Mouse (Mus musculus) small intestine, adult 2 months (tissue): ENCODE results near the gene Nfib. TPM values are rescaled to one million over a fixed set of nuclear protein-coding genes. Genes with fewer than 3 reads are reported as not detected.

Experiments
- H3K27ac ChIP-seq: fragments of 200-500 bp; 2 replicates; pipeline ENCODE4 v1.5.1; 2012; ENCODE audit warnings: low read depth, low read length, control low read depth, inconsistent platforms; ENCODE audit not compliant: insufficient read depth
- H3K27me3 ChIP-seq: fragments of 200-500 bp; 2 replicates; pipeline ENCODE4 v1.6.1; 2012; ENCODE audit warnings: mild to moderate bottlenecking, moderate library complexity, low read length, inconsistent platforms; ENCODE audit not compliant: control insufficient read depth, insufficient read depth
- H3K36me3 ChIP-seq: fragments of 200-500 bp; 2 replicates; pipeline ENCODE4 v1.6.1; 2012; ENCODE audit warnings: mild to moderate bottlenecking, low read length, control low read depth, inconsistent platforms; ENCODE audit not compliant: control insufficient read depth, insufficient read depth
- H3K4me1 ChIP-seq: fragments of 200-500 bp; 2 replicates; pipeline ENCODE4 v1.6.1; 2012; ENCODE audit warnings: low read length, inconsistent platforms, mixed read lengths; ENCODE audit not compliant: control insufficient read depth, insufficient read depth, insufficient read length
- H3K4me3 ChIP-seq: fragments of 200-500 bp; 2 replicates; pipeline ENCODE4 v1.5.1; 2012; ENCODE audit warnings: low read depth, mild to moderate bottlenecking, control low read depth, inconsistent platforms, low read length, moderate library complexity
- CTCF ChIP-seq: fragments of 200-500 bp; IDR thresholded peaks from 2 replicates; pipeline ENCODE4 v1.5.1; 2012; ENCODE audit warnings: low read depth, mild to moderate bottlenecking, control low read depth, inconsistent platforms, low read length, moderate library complexity, mixed read lengths; ENCODE audit not compliant: insufficient replicate concordance, insufficient read length; ENCODE audit errors: extremely low read depth
- POLR2A ChIP-seq: fragments of 200-500 bp; IDR thresholded peaks from 2 replicates; pipeline ENCODE4 v1.6.1; 2012; ENCODE audit warnings: low read depth, mild to moderate bottlenecking, control low read depth, inconsistent platforms, low read length, moderate library complexity
- WGBS: fragments of 180-500 bp; shearing (Covaris S2); methylation state at CpG from one replicate; pipeline ENCODE4 v1.1.7; 2018; 5-methylcytosine and 5-hydroxymethylcytosine counted together
- polyA plus RNA-seq: library from polyadenylated mRNA; depleted of rRNA; stranded (reverse); fragments of >200 nt; gene quantifications from 2 replicates; pipeline ENCODE4 v1.2.3, GENCODE M21; 2012

Gene Nfib
- polyA plus RNA-seq, 1 experiment = 4.7 TPM

GRCm38 (mm10) chr4:82396805-82397204, 308.7 kb downstream of the Nfib start:
- no peak overlapping the region for H3K27ac ChIP-seq
- whole genome bisulfite sequencing = 78% methylated on average over 2 of the region's 2 CpGs
- TF ChIP-seq POLR2A = no peak
- no peak for TF ChIP-seq CTCF
- no peaks in the 10 kb centered on the region for H3K36me3 ChIP-seq
- H3K4me3 ChIP-seq = no peak overlapping the region
- H3K4me1 ChIP-seq = peaks cover 20% of the 10 kb centered on the region
- no peaks in the 10 kb centered on the region for H3K27me3 ChIP-seq

- WGBS = 86% methylated on average over 4 of the region's 4 CpGs
- no peak for TF ChIP-seq CTCF
- no peak for TF ChIP-seq POLR2A
- H3K4me3 ChIP-seq = no peak overlapping the region
- H3K4me1 ChIP-seq = peaks cover 23% of the 10 kb centered on the region
- H3K27me3 ChIP-seq = no peaks in the 10 kb centered on the region
- no peaks in the 10 kb centered on the region for H3K36me3 ChIP-seq
- H3K27ac ChIP-seq = no peak overlapping the region
Observed at GRCm38 (mm10) chr4:82396003-82396402, 309.5 kb downstream of the Nfib start.

- peaks cover 17% of the 10 kb centered on the region; the same call in 1 of the 2 replicates for H3K4me1 ChIP-seq
Observed at GRCm38 (mm10) chr4:82394346-82394745, 311.2 kb downstream of the Nfib start.

GRCm38 (mm10) chr4:82393021-82393420, 312.5 kb downstream of the Nfib start:
- 27% methylated on average over 4 of the region's 4 CpGs for WGBS
- no peaks in the 10 kb centered on the region for H3K27me3 ChIP-seq
- no peak overlapping the region for H3K4me3 ChIP-seq
- TF ChIP-seq POLR2A (no peak), CTCF (no peak)
- H3K4me1 ChIP-seq = peaks cover 17% of the 10 kb centered on the region; the same call in 1 of the 2 replicates
- peak overlapping the region; percentile 51; the same call in 1 of the 2 replicates for H3K27ac ChIP-seq
- no peaks in the 10 kb centered on the region for H3K36me3 ChIP-seq

More at GRCm38 (mm10) chr4:82394346-82394745, 311.2 kb downstream of the Nfib start:
- H3K27ac ChIP-seq = no peak overlapping the region
- H3K4me3 ChIP-seq = no peak overlapping the region
- no peaks in the 10 kb centered on the region for H3K27me3 ChIP-seq
- TF ChIP-seq POLR2A (no peak), CTCF (no peak)
- WGBS = 24% methylated on average over 4 of the region's 4 CpGs
- no peaks in the 10 kb centered on the region for H3K36me3 ChIP-seq

- Histone ChIP-seq H3K27me3 (no peaks in the 10 kb centered on the region), H3K27ac (peak overlapping the region; percentile 51; the same call in 1 of the 2 replicates), H3K36me3 (no peaks in the 10 kb centered on the region), H3K4me3 (no peak overlapping the region), H3K4me1 (peaks cover 20% of the 10 kb centered on the region; the same call in 1 of the 2 replicates)
- WGBS = 64% methylated on average over 9 of the region's 9 CpGs
- TF ChIP-seq CTCF = no peak
Observed at GRCm38 (mm10) chr4:82392496-82392895, 313.1 kb downstream of the Nfib start.

- 66% methylated on average over 6 of the region's 6 CpGs for WGBS
- no peak overlapping the region for H3K27ac ChIP-seq
Observed at GRCm38 (mm10) chr4:82391726-82392472, 313.7 kb downstream of the Nfib start.

GRCm38 (mm10) chr4:82390545-82390944, 315.0 kb downstream of the Nfib start:
- WGBS = 27% methylated on average over 2 of the region's 2 CpGs
- Histone ChIP-seq H3K36me3 (no peaks in the 10 kb centered on the region), H3K4me3 (no peak overlapping the region), H3K27me3 (no peaks in the 10 kb centered on the region), H3K27ac (no peak overlapping the region), H3K4me1 (peaks cover 28% of the 10 kb centered on the region; the same call in 1 of the 2 replicates)
- no peak for TF ChIP-seq POLR2A
- TF ChIP-seq CTCF = no peak

More at GRCm38 (mm10) chr4:82391726-82392472, 313.7 kb downstream of the Nfib start:
- H3K4me1 ChIP-seq = peaks cover 22% of the 10 kb centered on the region; the same call in 1 of the 2 replicates
- no peak overlapping the region for H3K4me3 ChIP-seq
- no peaks in the 10 kb centered on the region for H3K36me3 ChIP-seq
- no peak for TF ChIP-seq POLR2A
- TF ChIP-seq CTCF = no peak
- H3K27me3 ChIP-seq = no peaks in the 10 kb centered on the region
